Mouse (Mus musculus) erythroblast, embryonic 14.5 days (primary cell): Measurements from ENCODE around the gene Vstm5.

Experiments used
- GATA1 ChIP-seq: IDR thresholded peaks from 2 replicates; pipeline ENCODE4 v1.6.1; 2012; ENCODE audit warnings: low read length, inconsistent platforms, mixed read lengths
- TAL1 ChIP-seq: IDR thresholded peaks from 3 replicates; pipeline ENCODE4 v1.6.1; 2012; ENCODE audit warnings: low read length, inconsistent platforms, mixed read lengths

- no peak for TF ChIP-seq GATA1
- no peak for TF ChIP-seq TAL1
Measured at GRCm38 (mm10) chr9:15241596-15241939, 2.7 kb downstream of the Vstm5 start.
